Mouse (Mus musculus) ES-Bruce4 (cell line): ENCODE data around the gene Otog.

Experiments used
- CTCF ChIP-seq: IDR thresholded peaks from one replicate; pipeline ENCODE4 v1.8.1; 2011; ENCODE audit warnings: low read depth, low read length
- EP300 ChIP-seq: IDR thresholded peaks from 2 replicates; pipeline ENCODE4 v1.6.1; 2011; ENCODE audit warnings: low read depth, low read length; ENCODE audit not compliant: insufficient read depth
- POLR2A ChIP-seq: IDR thresholded peaks from one replicate; pipeline ENCODE4 v1.8.1; 2011; ENCODE audit warnings: low read length; ENCODE audit not compliant: insufficient read depth

- no peak for TF ChIP-seq CTCF
- no peak for TF ChIP-seq POLR2A
- no peak for TF ChIP-seq EP300
Measured at GRCm38 (mm10) chr7:46315692-46316091, 74.9 kb downstream of the Otog start.
